Mouse (Mus musculus) MEL-GATA-1-ER (cell line): ENCODE measurements around the gene Tom1l2.
A peak's percentile ranks its signal among the peaks of the same experiment; 100 is the strongest.

Experiments used
- DNase-seq: peaks from one replicate; pipeline ENCODE4 v3.0.0-alpha.2; 2012; ENCODE audit warnings: low read depth; ENCODE audit errors: extremely low read depth

Tom1l2 gene

DNA sequence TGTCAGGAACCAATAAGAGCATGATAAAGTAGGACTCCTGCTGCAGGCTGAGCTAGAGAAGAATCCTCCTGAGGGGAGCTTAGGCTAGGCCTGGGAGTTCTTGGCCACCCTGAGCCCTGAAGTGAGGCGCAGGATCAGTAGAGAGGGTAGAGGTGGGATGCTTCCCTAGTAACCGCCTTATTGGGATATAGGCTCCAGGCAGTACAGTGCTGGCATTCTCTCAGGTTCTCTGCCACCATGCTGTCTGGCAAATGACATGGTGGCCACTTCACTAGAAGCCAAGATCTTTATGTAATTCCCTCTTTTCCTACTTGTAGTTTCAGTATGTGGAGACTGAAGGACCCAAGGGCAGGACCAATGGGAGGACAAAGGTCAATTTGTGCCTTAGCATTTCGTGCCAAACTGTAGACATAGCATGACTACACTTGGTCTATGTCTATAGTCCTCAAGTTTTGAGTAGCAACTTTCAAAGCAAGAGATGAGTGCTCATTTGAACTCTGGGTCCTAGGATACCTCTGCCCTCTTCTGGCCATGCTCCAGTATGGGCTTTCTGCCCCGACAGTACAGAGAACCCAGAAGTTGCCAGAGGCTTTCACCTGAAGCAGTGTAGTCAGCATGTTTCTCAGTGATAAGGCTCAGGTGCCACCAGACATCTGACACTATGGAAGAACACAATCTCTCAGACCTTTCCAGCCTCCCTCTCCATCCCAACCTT lies 87.3 kb downstream of the Tom1l2 start:
- no peak for DNase-seq

DNA sequence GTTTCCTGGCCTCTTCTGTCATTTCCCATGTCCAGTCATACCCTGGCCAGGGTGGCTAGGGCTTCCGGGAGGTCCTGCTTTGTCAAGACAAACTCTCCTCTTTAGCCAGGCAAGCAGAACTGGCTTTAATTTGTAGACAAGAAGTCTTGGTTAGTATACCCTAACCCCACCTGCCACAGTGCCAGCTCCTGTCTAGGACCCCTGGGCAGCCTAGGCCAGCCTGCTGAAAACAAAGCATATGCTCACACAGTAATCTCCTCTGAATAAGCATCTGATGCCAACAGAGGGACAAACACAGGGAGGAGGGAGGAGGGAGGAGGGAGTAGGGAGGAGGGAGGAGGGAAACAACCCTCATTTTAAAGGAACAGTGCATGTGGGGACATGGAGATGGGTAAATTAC lies 88.1 kb downstream of the Tom1l2 start:
- DNase-seq: no peak

DNA sequence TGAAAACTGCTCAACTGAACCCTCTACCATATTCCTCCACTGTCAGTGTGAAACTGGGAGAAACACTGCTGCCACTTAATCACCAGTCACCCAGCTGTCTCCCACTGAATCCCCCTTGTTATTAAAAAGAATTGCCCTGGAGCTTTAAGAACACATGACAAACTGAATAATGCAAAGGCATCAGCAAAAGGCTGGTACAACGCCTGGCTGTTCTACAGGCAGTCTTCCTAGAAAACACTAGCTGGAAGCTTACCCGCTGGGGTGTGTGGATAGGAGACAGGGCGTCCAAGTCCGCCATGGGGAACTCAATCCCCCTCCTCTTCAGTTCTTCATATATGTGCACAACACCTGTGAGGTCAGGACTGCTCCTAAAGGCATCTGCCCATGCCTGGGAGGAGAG lies 90.3 kb downstream of the Tom1l2 start:
- no peak for DNase-seq

DNA sequence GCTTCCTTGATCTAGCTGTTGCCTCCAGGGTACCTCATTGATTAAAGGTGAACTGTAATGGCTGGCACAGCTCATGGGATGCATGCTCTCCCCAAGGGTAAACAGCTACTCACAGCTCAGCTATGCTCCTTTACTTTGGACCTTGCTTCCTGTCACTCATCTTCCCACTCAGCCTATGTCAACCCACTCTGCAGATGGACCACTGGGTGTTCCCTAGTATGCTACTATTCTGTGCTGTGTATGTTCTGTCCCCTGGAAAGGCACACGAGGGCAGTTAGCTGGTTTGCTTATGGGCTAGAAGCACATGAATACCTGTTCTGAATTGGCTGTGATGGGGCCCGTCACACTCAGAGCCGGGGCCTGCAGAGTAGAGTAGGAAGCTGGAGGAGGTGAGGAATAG lies 92.0 kb downstream of the Tom1l2 start:
- DNase-seq: no peak

DNA sequence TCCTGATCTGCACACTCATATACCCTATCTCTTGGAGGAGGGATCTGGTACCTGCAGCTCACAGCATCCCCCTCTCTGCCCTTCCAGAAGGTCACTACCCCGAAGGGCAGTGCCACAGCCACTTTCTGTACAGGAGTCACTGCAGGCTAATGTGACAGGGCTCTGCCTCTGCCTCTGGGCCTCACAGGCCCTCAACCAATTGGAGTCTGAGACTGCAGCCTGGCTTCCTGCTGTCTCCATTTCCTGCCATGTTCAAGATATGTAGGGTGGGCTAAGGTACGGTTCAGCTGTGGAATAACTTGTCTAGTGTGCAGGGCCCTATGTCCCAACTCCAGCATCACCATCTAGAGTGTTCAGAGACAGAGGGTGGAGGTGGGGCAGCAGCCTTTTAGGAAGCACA lies 95.0 kb downstream of the Tom1l2 start:
- no peak for DNase-seq

DNA sequence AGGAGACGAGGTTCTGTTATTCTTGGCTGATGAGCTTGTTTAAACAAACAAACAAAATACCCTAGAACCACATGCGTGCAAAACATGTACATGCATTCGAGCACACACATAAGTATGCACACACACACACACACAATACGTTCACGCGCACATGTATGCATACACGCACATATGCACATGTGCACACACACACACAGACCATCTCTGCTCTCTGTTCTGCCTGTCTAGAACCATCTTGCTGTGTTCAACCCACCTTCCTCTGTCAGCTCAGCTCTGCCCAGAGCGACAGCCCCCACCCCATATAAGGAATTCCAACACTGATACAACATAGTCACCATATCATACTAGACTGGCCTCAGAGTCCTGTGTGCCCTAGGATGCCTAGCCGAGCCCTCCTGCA lies 96.0 kb downstream of the Tom1l2 start:
- DNase-seq: no peak

DNA sequence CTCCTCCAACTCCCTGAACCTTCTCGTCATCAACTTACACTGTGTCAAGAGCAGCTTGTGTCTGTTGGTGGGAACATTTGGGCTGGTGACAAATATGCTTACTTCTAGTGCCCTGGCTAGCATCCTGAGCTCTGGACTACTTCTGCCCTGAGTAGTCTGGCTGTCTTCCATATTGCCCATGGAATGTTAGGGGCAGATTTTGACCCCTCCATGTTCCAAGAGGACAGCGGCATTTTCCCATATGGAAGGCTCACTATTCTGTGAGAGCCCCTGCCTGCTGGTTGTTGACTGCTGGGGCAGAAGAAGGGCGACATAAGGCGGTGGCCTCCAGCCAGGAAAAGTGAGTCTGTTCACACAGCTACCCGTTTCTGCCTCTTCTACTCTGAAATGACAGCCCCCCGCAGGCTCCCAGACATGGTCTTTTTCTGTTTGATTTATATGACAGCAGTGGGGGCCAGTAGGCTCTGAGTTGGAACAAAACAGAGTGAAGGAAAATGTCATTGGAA lies 96.5 kb downstream of the Tom1l2 start:
- DNase-seq: no peak

DNA sequence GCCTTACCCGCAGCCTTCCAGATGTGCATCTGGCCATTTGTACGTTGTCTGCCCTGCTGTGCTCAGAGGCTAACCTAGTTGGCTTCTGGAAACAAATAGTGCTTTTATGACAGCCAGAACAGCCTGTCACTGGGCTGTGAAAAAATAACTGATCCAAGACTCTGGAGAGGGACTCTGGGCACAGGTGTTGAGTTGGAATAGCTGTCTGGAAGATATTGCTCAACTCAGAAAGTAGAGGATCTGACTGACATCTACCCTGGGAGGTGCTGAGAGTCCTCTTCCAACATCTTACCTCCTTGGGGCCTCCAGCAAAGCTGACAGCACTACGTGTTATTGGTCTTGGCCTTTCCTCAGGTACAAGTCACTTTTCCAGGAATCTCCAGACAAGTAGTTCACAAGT lies 97.1 kb downstream of the Tom1l2 start:
- DNase-seq: no peak

DNA sequence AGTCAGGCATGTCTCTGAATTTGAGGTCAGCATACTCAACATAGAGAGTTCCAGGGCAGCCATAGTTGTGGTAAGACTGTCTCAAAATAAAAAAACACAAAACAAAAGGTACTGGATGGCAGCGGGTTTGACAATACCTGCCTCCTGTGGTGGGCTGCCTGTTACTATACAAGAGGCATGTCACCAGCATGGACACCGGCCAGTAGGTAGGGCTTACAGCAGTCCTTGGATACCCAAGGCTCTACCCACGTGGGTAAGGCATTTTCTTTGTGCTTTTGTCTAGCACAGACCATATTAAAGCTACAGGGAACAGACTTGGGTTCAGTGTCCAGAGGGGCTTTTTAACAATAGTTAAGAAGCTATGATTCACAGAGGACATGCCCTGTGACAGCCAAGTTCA lies 97.5 kb downstream of the Tom1l2 start:
- DNase-seq: no peak

DNA sequence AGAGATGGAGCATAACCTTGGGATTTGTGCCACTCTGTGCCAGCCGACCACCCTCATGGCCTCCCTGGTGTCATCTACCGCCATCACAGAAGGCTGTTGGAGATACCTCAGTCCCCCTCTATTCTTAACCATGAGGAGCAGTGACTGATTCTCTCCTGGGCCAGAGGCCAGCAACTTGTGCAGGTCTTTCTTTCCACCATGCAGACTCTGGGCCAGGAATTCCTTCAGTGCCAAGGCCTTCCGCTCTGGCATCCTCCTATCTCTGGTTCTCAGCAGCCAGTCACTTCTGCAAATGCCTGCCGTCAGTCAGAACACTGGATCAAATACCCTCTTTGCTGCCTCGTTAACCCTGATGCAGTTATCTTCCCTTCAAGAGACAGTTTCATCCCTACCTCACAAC lies 98.4 kb downstream of the Tom1l2 start:
- no peak for DNase-seq

DNA sequence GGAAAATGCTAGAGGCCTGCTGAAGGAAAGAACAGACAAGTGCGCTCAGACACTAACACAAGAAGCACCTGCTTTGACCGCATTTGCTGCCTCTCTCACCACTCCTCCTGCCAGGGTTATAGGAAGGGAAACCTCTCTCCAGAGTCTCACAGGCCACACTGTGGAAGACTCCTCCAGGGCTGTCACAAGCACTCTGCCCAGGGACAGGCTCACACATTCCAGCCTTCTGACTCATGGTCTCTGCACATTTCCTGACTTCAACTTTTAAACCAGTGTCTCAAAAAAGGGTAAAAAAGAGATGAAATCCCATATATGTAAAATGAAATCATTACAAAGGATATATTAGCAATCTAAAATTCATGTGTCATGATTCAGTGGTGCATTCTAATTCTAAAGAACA lies 99.2 kb downstream of the Tom1l2 start:
- no peak for DNase-seq

DNA sequence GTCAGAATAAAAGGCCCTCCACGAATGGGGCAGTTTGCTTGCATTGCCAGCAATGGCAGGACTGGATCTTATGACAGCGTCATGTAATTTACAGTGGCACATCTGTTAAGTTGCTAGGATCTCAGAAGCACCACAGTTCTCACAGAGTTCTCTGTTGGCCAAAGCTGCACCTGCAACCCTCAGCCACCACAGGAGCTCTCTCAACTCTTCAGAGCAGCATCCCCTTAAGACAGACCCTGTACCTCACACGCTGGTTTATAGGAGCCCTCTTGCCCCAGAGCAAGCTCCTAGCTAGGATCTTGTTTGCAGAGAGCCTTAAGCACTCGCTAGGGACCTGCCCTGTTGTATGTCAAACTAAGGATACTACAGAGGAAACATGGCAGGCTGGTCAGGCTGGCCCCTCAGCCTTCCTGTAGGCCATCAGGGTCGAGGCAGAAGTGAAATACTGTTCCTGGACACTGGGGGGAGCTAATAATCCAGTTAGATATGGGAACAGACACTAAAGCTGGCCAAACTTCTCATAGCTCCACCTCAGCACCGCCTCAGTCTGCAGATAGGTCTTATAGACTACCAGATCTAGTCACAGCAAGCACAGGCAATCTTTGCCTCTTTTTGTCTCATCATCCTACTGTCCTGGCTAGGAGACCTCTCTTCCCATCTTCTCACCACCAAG lies 101.6 kb downstream of the Tom1l2 start:
- peak; percentile 15 for DNase-seq

DNA sequence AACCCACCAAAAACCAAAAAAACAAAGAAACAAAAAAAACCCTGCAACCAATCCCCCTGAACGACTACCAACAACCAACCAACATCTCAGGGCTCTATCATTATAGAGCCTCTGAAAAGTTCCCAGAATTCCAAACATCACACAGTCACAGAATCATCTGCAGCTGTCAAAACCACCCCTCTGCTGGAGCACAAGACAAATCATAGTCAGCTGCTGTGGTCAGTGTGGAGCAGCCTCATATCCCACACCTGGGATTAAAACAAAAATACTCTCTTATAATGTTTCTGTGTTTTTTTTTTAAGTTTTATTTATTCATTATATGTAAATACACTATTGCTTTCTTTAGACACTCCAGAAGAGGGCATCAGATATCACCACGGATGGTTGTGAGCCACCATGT lies 102.8 kb downstream of the Tom1l2 start:
- no peak for DNase-seq

DNA sequence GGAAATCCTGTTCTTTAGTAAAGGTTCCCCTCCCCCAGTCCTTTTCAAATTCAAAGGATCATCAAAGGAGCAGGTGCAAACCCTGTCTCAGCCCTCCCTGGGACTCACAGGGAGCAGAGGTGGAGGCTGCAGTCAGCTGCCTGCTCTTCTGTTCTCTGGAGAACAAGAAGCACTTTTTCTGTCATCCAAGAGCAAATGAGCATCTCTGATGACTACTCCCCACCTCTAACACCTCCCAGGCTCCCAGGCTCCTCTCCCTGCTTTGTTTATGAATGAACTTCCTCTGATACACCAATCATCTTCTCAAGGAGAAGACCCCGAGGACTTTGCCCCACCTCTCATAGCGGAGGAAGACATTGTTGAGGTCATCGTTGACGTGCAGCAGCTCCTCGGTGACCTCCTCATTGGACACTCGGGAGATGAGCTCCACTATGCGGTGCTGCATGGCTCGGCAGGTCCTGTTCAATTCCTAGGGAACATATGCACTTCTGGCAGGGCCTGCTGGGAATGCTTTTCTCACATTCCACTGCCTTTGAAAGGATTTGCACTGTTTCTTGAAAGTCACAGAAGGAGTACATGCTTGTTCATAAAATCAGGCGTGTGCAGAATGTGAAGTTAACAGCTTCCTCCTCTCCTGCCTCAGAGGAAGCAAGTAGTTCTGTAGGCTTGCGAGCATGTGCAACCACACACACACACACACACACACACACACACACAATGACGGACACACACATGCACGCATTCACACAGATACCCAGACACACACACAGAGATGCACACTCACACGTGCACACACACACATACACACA lies 103.9 kb downstream of the Tom1l2 start:
- no peak for DNase-seq

DNA sequence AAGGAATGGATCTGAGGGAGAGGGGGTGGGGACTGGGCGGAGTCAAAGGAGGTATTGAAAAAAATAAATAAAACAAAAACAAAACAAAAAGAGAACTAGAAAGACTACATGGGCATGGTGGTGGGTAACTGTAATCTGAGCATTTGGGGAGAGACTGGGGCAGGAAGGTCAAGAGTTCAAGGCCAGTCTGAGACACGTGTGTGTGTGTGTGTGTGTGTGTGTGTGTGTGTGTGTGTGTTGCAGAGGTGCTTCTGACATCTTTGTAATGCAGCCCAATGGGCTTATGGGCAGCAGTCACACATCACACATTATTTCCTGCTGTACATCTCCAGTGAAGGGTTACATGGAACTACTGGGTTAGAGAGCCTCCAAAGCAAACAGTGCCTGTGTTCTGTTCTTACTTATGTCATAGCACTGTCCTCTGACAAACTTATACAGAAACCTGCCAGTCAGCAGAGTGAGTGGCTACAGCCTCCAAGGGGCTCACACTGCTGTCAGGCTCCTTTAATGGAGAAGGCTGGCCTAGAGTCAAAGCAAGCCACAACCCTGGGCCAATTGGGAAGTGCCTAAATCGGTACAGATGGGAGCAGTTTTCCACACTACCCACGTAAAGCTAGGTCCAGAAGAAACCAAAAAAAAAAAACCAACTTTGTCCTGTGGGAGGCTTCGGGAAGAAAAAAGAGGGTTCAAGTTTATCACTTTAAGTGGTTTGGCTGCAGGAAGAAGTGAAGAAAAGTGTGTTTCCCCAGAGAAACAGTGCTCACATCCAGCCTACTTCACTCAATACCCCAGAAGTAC lies 104.8 kb downstream of the Tom1l2 start:
- DNase-seq: no peak

DNA sequence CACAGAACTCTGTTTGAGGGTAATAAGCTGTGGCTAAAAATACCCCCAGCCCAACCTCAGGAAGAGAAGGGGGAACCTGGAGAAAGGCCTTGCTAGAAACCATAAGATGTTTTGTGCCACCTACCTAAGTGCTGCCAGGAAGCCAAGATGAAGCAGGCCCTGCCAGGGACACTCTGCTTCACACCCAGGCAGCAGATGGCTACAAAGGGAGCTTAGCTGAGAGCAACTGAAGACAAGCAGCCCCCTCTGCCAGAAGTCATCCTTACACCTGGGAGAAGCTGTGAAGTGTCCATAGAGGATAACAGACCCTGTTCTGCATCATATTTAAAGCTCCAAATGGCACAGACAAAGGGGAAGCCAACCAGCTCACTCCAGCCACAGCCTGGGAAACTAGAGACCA lies 106.6 kb downstream of the Tom1l2 start:
- no peak for DNase-seq

DNA sequence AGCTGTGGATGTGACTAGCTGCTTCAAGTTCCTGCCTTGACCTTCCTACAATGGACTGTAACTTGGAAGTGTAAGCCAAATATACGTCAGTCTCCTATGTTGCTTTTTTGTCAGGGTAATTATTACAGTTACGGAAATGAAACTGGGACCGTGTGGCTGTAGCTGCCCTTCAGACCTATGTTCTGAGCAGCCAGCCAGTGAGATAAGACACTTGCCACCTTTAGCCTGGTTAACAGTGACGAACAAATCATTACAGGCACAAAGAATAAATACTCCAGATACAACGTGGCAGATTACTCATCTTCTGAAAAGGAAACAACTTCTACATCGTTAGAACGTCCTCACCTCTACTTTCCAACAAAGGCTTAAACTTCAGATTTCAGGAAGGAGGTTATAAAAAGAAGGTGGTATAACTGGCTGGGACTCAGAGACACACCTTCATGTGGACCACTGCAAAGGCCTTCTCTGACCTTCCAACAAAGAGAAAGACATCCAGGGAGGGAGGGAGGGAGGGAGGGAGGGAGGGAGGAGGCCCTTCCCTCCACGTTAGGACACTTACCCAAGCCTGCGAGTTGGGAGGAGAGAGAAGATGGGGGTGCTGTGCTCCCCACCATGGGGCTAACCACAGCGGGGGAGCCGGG lies 108.1 kb downstream of the Tom1l2 start:
- no peak for DNase-seq

DNA sequence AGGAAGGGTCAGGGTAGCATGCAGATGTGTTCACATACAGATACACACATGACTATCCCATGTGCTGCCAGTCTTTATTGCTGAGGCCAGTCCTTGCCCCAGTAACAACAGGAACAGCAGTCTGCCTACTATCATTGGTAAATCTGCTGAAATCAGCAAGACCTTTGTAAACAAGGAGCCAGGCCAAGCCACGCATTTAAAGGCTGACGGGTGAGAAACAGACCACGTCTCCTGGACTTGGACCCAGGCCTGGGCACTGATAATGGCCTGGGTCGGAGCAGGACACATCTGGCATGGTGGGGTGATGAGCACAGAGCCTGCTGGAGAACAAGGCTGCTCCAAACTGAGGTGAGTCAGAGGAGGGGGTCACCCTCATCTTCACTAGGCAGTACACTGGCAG lies 112.2 kb downstream of the Tom1l2 start:
- DNase-seq: no peak

DNA sequence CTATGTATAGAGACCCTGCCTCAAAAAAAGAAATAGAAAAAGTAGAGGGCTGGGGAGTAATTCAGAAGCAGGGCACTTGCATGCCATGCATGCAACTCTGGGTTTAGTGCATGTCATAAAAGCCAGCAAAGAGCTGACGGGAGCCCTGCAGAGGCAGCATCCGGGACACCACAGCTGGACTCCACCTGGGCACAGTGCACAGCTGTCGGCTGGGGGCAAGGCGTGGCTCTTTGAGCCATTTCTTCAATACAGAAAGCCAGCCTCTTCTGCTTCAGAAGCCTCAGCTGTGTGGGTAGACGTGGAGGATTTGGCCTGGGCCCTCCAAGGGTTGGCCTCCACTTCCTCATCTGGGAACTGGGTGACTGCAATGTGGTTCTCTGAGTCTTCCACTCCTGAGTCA lies 117.4 kb downstream of the Tom1l2 start:
- DNase-seq: no peak

DNA sequence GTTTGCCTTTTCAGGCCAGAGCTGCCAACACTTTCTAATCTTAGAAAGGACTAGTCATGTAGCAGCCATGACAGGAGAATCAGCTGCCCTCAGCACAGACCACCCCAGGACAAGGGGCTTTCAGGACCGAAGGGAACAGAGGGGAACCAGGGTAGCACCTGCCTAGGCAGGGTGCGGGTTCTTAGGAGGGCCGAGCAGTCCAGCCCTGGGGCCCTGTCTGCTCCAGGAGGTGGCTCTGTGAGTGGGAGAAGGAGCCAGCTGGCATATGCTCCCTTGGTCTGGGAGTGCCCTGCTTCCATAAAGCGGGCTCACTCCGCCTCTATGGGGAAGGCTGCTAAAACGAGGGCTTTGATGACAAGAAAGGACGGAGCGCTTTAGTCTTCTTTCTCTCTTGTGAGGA lies 119.5 kb downstream of the Tom1l2 start:
- DNase-seq: no peak

DNA sequence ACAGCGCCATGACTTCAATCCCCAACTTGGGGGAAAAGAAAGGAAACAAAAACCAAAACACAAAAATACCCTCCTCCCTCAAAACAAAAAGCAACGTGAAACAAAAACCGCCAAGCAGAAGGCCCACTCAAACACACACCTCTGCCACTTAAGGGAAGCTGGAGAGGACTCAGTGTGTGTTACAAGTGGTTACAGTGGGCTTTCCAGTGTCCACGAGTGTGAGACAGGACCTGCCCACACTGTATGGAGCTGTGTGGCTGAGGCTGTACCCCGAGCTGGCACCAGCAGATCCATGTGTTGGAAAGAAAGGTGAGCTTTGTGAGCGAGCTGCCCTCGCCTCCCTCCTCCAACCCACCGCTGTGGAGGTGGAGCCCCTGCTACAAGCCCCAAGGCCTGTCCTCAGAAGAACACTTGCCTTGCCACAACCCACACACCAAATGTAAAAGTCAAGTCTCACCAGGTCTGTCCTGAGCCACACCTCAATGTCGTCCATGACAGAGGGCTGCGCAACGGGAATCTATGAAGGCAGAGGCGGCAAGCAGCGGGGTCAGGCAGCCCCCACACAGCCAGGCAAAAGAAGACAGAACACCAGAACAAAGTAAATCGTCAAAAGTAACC lies 120.2 kb downstream of the Tom1l2 start:
- no peak for DNase-seq
